Mouse (Mus musculus) kidney, adult 9 months (tissue): ENCODE data around the gene Tmem19.
"Not testable (repeated sequence)": the region's sequence is repeated elsewhere in the genome, so short reads cannot be mapped to it uniquely, and the experiment has no call there.

Experiments
- DNase-seq: peaks from one replicate; pipeline ENCODE4 v3.0.0; 2022

The Tmem19 gene

DNA sequence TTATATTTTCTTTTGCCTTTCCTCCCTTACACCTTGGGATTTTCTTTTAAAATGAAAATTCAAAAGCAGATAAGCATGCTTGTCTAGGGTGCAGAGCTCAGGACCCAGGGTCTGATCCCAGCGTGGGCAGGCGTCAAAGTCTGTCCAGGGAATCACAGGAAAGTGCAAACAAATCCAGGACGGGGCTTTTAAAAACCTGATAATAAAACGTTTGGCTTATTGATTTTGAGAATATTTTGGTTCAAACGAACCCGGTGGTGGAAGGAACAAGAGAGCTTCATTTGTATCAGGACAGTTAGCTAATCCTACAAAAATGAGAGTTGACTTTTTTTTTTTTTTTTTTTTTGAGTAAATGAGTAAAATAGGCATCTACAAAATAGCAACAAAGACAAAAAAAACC, 14.2 kb downstream of the Tmem19 start:
- no peak for DNase-seq

GRCm38 (mm10) chr10:115346444-115346843, 15.9 kb downstream of the Tmem19 start:
- DNase-seq, result no peak

- no peak for DNase-seq
These were observed 19.4 kb downstream of the Tmem19 start for GRCm38 (mm10) chr10:115342771-115343425.

DNA sequence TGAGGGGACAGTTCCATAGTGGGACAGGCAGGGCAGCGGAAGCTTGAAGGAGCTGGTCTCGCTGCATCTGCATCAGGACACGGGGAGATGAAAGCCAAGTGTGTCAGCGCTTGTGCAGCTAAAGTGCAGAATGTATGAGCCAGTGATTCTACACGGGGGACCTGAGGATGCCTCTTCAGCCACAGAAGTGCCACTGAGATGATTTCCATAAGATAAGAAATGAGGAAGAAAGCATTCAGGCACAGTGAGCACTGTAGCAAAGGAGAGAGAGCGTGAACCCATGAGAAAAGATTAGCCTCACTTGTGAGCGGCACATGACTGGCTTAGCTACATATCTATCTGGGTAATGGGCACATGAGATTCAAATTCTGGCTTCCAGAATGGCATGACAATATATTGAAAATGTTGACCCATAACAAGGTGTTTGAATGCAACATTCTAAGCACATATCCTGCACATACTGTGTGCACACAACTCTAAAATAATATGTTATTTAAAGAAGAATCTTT, 22.4 kb downstream of the Tmem19 start:
- no peak for DNase-seq

DNA sequence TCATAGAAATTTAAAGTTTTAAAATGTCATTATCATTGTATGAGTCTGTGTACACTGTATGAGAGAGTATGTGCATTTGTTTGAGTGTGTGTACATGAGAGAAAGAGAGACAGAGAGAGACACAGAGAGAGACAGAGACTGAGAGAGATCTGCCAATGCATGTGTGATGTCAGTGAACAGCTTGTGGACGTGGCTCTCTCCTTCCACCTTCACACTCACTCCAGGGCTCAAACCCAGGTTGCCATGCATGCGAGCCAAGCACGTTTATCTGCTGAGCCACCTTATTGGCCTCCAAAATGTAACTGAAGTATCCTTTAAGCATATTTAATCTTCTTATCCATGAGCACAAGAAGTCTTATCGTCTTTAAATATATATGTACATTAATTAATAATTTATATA, 25.4 kb downstream of the Tmem19 start:
- DNase-seq, result no peak

DNA sequence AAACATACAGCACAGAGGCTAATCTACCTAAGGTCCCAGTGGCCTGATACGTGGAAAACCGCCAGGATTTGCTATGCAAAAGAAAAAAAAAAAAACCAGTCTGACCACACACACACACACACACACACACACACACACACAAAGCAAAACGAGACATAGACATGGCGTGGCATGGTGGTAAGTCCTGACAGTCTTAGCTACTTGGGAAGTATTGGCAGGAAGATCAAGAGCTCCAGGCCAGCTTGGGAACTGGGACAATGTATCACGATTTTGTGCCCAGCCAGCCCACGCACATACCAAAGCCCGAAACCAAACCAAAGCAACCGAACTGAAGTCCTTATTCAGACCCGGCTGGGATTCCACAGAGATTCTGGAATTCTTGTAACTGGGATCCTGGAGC, 28.8 kb downstream of the Tmem19 start:
- no peak for DNase-seq

- DNase-seq, result no peak
These were observed 29.3 kb downstream of the Tmem19 start for GRCm38 (mm10) chr10:115332997-115333396.

GRCm38 (mm10) chr10:115332420-115332952, 29.8 kb downstream of the Tmem19 start:
- DNase-seq, result no peak

- DNase-seq, result no peak
These were observed 33.2 kb downstream of the Tmem19 start for GRCm38 (mm10) chr10:115329010-115329530.

DNA sequence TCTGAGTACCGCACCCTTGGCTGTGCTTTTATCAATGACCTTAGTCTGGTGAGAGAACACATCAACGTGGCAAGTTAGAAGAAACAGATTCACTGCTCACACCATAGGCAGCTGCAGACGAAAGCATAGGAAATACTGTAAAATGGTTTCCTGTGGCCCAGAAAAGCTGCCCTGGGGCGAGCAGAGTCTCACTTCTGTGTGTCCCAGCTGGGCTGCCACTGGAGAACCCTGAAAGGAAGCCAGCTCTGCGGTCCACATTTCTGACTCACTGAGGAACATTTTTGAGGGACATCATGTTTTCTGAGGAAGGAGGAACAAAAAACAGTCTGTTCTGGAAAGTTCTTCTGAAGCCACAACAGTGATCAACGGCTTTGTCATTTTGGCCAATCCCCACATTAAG, 33.8 kb downstream of the Tmem19 start:
- peak; percentile 31 for DNase-seq

DNA sequence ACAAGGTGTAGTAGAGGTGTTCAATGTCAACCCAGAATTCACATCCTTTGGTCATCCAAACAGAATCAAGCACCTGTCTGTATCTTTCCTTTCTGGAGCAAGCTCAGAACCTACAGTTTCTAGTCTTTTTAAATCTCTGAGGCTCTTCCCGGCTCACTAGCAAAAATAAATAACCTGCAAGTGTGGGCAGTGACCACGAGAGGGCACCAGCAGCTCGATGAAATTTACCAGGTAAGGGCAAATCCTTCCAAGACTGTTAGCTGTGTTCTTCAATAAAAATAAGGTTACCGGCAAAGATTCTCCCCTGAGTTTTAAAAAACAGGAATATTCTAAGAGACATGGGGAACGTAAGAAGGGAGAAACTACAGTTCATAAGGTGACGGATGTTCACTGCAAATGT, 39.0 kb downstream of the Tmem19 start:
- peak; percentile 79 for DNase-seq

DNA sequence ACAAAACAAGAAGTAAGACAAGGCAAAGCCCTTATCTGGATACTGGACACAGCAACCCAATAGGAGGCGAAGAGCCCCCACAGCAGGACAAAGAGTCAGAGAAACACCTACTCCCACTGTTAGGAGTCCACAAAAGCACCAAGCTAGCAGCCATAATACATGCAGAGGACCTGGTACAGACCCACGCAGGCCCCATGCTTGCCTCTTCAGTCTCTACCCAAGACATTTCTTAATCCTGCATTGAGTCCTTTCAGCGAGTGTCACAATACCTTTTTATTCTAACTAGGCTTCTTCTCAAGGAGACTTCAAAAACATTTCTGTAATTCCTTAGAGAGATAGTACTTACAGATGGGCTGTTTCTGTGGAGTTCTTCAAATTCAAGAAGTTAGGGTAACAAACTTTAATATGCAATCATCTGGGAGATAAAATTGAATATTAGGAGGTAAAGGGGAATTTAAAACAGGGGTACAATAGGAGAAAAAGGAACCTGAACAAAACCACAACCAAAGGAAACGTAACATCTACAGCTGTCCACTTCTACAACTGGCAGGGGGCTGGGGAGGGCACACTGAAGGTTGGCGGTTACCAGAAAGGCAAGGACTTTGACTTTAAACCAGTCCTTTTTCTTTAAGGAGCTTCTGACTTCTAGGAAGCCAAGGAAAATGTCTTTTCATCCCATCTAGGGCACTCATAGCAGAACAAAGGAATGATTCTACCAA, 40.8 kb downstream of the Tmem19 start:
- no peak for DNase-seq

DNA sequence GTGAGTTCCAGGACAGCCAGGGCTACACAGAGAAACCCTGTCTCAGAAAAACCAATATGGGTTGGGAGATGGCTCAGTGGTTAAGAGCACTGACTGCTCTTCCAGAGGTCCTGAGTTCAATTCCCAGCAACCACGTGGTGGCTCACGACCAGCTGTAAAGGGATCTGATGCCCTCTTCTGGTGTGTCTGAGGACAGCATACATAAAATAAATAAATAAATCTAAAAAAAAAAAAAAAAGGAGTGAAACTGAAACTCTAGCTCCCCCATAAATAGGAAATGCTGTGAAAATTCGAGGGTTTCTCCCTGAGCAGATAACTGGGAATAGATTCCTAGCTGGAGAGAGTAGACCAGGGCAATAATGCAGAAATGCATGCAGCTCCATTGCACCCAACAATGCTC, 43.9 kb downstream of the Tmem19 start:
- not testable (repeated sequence) for DNase-seq

DNA sequence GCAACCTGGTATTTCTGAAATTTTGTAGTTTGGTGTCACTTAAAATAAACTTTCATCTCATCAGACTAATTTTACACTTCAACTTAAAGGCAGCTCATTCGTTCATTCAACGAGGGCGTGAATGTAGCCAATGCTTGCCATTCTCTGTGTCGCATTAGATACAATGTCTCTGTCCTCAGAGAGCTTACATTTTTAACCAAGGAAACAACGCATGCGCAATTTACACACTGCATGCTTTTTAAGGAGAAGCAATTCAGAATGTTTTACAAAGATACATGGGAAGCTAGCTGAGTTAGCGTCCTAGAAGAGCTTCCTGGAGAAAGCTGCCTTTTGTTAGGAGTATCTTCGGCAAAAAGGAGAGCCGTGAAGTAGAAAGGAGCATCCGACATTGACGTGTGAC, 46.0 kb downstream of the Tmem19 start:
- no peak for DNase-seq

GRCm38 (mm10) chr10:115315473-115316171, 46.7 kb downstream of the Tmem19 start, which contains the start of gene Rab21:
Rab21 (minus strand) TSS chr10:115315594.
- DNase-seq, result peak; percentile 98

- DNase-seq, result peak; percentile 44
These were observed 47.5 kb downstream of the Tmem19 start for GRCm38 (mm10) chr10:115314582-115315452.

DNA sequence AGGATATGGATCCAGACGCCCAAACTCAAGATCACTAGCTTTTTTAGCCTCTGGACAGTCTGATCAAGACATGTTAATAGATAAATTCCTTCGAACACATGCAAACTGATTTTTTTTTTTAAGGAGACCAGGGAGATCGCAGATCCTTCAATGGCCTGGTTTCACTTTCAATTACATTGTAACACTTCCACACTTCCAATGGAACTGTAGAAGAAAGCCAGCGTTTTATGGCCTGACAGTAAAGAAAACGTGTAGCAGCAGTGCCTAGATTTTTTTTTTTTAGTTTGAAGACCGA, 48.1 kb downstream of the Tmem19 start:
- DNase-seq, result peak; percentile 33

GRCm38 (mm10) chr10:115313641-115314286, 48.5 kb downstream of the Tmem19 start:
- peak; percentile 82 for DNase-seq

GRCm38 (mm10) chr10:115312732-115313131, 49.6 kb downstream of the Tmem19 start:
- peak; percentile 86 for DNase-seq

- DNase-seq, result no peak
These were observed 50.1 kb downstream of the Tmem19 start for GRCm38 (mm10) chr10:115312194-115312593.

DNA sequence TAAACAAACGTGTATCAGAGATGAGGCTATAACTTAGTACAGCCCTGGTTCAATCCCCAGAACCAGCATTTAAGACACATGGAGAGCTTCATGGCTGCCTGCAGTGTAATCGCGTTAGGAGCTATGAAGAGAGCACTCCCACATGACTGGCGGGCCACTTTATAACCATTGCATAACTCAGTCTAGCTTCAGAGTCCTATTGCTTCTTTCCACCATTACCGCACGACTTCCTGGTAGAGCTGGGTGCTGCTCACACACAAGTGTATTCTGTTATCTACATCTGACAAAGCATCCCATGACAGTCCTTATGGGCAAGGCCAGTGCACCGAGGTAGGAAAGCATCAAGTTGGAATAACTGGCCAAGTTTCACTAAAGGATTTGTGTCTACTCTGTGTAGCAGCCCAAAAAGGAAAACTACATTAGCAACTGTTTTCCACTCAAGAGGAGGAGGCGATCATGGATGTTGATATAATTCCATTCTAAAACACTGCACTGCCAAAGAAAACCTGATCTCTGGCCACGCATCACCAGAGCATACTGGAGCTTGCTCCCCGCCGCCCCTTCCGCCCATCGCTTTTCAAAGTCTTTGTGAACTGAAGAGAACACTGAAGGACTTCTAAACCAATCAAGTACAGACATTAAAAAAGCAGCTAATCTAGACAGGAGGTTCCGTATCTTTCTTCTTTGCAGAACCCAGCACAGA, 50.9 kb downstream of the Tmem19 start:
- peak; percentile 33 for DNase-seq
